Mouse (Mus musculus) E14TG2a.4 (cell line): ENCODE results near the gene Kirrel3.

Experiments
- CTCF ChIP-seq: conservative IDR thresholded peaks from 2 replicates; pipeline ENCODE4 v1.5.1; 2014; ENCODE audit warnings: low read length
- POU5F1 ChIP-seq: IDR thresholded peaks from 2 replicates; pipeline ENCODE4 v1.6.1; 2014; ENCODE audit warnings: low read length, borderline replicate concordance

DNA sequence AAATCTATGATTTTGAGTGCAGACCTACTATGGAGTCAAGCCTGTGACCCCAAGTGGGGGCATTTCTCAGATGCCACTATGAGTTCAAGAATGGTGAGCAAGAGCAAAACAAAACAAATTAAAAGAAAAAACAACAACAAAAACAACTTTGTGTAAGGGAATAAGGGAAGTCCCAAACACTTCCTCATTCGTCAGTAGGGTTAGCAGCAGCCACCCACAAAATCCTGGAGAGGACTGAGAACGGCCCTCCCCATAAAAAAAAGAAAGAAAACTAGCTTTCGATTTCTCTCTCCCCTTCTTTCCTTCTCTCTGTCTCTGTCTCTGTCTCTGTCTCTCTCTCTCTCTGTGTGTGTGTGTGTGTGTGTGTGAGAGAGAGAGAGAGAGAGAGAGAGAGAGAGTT lies 570.9 kb downstream of the Kirrel3 start:
- TF ChIP-seq CTCF (no peak), POU5F1 (no peak)
